Mouse (Mus musculus): ENCODE results near the gene Bicra.

- no peak for TF ChIP-seq EP300 (IDR thresholded peaks at IDR 0.05; ENCODE audit: low read depth in 1 of 2, low read length in 2 of 2)
- no peak for TF ChIP-seq USF1 (IDR thresholded peaks at IDR 0.05; ENCODE audit: low read depth, low read length)
- TF ChIP-seq USF2 (IDR thresholded peaks at IDR 0.05; ENCODE audit: borderline replicate concordance in 1 of 2, insufficient read depth in 1 of 2, low read depth in 1 of 2, low read length in 2 of 2) = no peak
- TF ChIP-seq TAL1 (IDR thresholded peaks at IDR 0.05; ENCODE audit: low read length) = no peak
- no peak for TF ChIP-seq SMC3 (IDR thresholded peaks at IDR 0.05; ENCODE audit: low read depth, low read length)
- TF ChIP-seq HCFC1 (IDR thresholded peaks at IDR 0.05; ENCODE audit: low read depth, low read length) = no peak
- TF ChIP-seq GATA1 (IDR thresholded peaks at IDR 0.05; ENCODE audit: low read depth, low read length) = no peak
- no peak for TF ChIP-seq POLR2AphosphoS2 (IDR thresholded peaks at IDR 0.05; ENCODE audit: low read length)
- no peak for TF ChIP-seq CTCF (IDR thresholded peaks at IDR 0.05 in 2 of 3, conservative IDR thresholded peaks at IDR 0.05 in 1 of 3; ENCODE audit: control insufficient read depth in 1 of 3, insufficient read depth in 1 of 3, low read depth in 2 of 3, low read length in 3 of 3, poor library complexity in 1 of 3, severe bottlenecking in 1 of 3)
These were observed 114.0 kb downstream of the Bicra start for GRCm38 (mm10) chr7:15933437-15934359.

Data from MEL (cell line).